Mouse (Mus musculus) limb, embryonic 10.5 days (tissue): ENCODE measurements around the gene Mzf1. TPM values are rescaled to one million over a fixed set of nuclear protein-coding genes. Genes with fewer than 3 reads are reported as not detected.
A peak's percentile ranks its signal among the peaks of the same experiment; 100 is the strongest.
"Not testable (repeated sequence)": the region's sequence is repeated elsewhere in the genome, so short reads cannot be mapped to it uniquely, and the experiment has no call there.

Experiments
- DNase-seq: peaks from one replicate; pipeline ENCODE4 v3.0.0-alpha.2; 2017; ENCODE audit warnings: low spot score
- H3K27ac ChIP-seq: fragments of 300-500 bp; sonication (generic); 2 replicates; pipeline ENCODE4 v1.5.1; 2016; ENCODE audit warnings: mild to moderate bottlenecking
- H3K27me3 ChIP-seq: fragments of 300-500 bp; sonication (generic); 2 replicates; pipeline ENCODE4 v1.6.1; 2016; ENCODE audit warnings: low read depth, mild to moderate bottlenecking; ENCODE audit not compliant: poor library complexity, severe bottlenecking
- H3K36me3 ChIP-seq: fragments of 300-500 bp; sonication (generic); 2 replicates; pipeline ENCODE4 v1.6.1; 2016; ENCODE audit warnings: mild to moderate bottlenecking, moderate library complexity
- H3K4me1 ChIP-seq: fragments of 300-500 bp; sonication (generic); 2 replicates; pipeline ENCODE4 v1.6.1; 2016
- H3K4me3 ChIP-seq: fragments of 300-500 bp; sonication (generic); 2 replicates; pipeline ENCODE4 v1.5.1; 2016; ENCODE audit warnings: mild to moderate bottlenecking, moderate library complexity
- H3K9me3 ChIP-seq: fragments of 300-500 bp; sonication (generic); replicated peaks from 2 replicates; pipeline ENCODE4 v1.6.1; 2016; ENCODE audit warnings: mild to moderate bottlenecking
- WGBS: fragments of 180-500 bp; shearing (Covaris S2); methylation state at CpG from one replicate; pipeline ENCODE4 v1.1.7; 2016; 5-methylcytosine and 5-hydroxymethylcytosine counted together
- polyA plus RNA-seq: library from polyadenylated mRNA; unstranded; fragments of >200 nt; fragmentation: Nextera tagmentation; extraction: Ambion mirVana; gene quantifications from 2 replicates; pipeline ENCODE4 v1.2.1, GENCODE M21; 2016

The Mzf1 gene
- 3.3 and 4.4 TPM in 2 replicates for polyA plus RNA-seq

- Histone ChIP-seq H3K27me3 (no peaks in the 10 kb centered on the region), H3K36me3 (no peaks in the 10 kb centered on the region), H3K9me3 (no peaks in the 10 kb centered on the region; the same call in 1 of the 2 replicates), H3K4me1 (peaks cover 8% of the 10 kb centered on the region), H3K4me3 (peak within 1 kb of the TSS; percentile 68), H3K27ac (peak within 1 kb of the TSS; percentile 93)
- DNase-seq = peak; percentile 93
- under 1% methylated on average over 41 of the region's 41 CpGs for WGBS
Observed at GRCm38 (mm10) chr7:13054287-13055010, at the start of gene Mzf1. Gene Mzf1, minus strand, starts transcription at chr7:13054764.

GRCm38 (mm10) chr7:13095073-13095472, 40.5 kb upstream of the Mzf1 start, which contains the start of gene Vmn1r85:
Gene Vmn1r85, minus strand, starts transcription at chr7:13095173.
- 70% methylated on average over 3 of the region's 3 CpGs for WGBS
- no peaks in the 10 kb centered on the region for H3K27me3 ChIP-seq
- no peak for DNase-seq
- H3K36me3 ChIP-seq = no peaks in the 10 kb centered on the region
- H3K4me3 ChIP-seq = no peak within 1 kb of the TSS
- no peaks in the 10 kb centered on the region for H3K9me3 ChIP-seq
- H3K27ac ChIP-seq = no peak within 1 kb of the TSS
- H3K4me1 ChIP-seq = no peaks in the 10 kb centered on the region

GRCm38 (mm10) chr7:13072293-13072692, 17.7 kb upstream of the Mzf1 start:
- H3K9me3 ChIP-seq = no peaks in the 10 kb centered on the region
- H3K27ac ChIP-seq = no peak overlapping the region
- WGBS = 63% methylated on average over 5 of the region's 5 CpGs
- no peaks in the 10 kb centered on the region for H3K27me3 ChIP-seq
- H3K4me3 ChIP-seq = no peak overlapping the region
- no peak for DNase-seq
- H3K4me1 ChIP-seq = no peaks in the 10 kb centered on the region
- H3K36me3 ChIP-seq = no peaks in the 10 kb centered on the region

GRCm38 (mm10) chr7:13063399-13063798, 8.8 kb upstream of the Mzf1 start:
- H3K36me3 ChIP-seq, H3K27ac ChIP-seq, H3K9me3 ChIP-seq, H3K27me3 ChIP-seq, H3K4me3 ChIP-seq, H3K4me1 ChIP-seq: not testable (repeated sequence)
- peak; percentile 20 for DNase-seq
- 49% methylated on average over 2 of the region's 2 CpGs for WGBS

- DNase-seq = no peak
- Histone ChIP-seq H3K9me3 (no peaks in the 10 kb centered on the region), H3K36me3 (no peaks in the 10 kb centered on the region), H3K27ac (no peak overlapping the region), H3K27me3 (no peaks in the 10 kb centered on the region), H3K4me3 (no peak overlapping the region), H3K4me1 (peaks cover 3% of the 10 kb centered on the region; the same call in 1 of the 2 replicates)
- 90% methylated on average over 9 of the region's 9 CpGs for WGBS
Observed at GRCm38 (mm10) chr7:13059536-13059935, 5.0 kb upstream of the Mzf1 start.

GRCm38 (mm10) chr7:13056913-13057700, 2.5 kb upstream of the Mzf1 start:
- Histone ChIP-seq H3K4me1 (peaks cover 8% of the 10 kb centered on the region), H3K4me3 (no peak overlapping the region), H3K27ac (no peak overlapping the region), H3K27me3 (no peaks in the 10 kb centered on the region), H3K36me3 (no peaks in the 10 kb centered on the region), H3K9me3 (no peaks in the 10 kb centered on the region; the same call in 1 of the 2 replicates)
- 66% methylated on average over 8 of the region's 8 CpGs for WGBS
- no peak for DNase-seq

- H3K9me3 ChIP-seq = no peaks in the 10 kb centered on the region; the same call in 1 of the 2 replicates
- H3K36me3 ChIP-seq = no peaks in the 10 kb centered on the region
- H3K4me1 ChIP-seq = peaks cover 8% of the 10 kb centered on the region
- no peak for DNase-seq
- H3K4me3 ChIP-seq = peak overlapping the region; percentile 68
- WGBS = 2% methylated on average over 15 of the region's 15 CpGs
- H3K27ac ChIP-seq = peak overlapping the region; percentile 93
- no peaks in the 10 kb centered on the region for H3K27me3 ChIP-seq
Observed at GRCm38 (mm10) chr7:13053961-13054286, 640 bp downstream of the Mzf1 start.

- Histone ChIP-seq H3K4me1 (peaks cover 8% of the 10 kb centered on the region), H3K36me3 (no peaks in the 10 kb centered on the region), H3K27me3 (no peaks in the 10 kb centered on the region), H3K4me3 (peak overlapping the region; percentile 68), H3K27ac (peak overlapping the region; percentile 93; the same call in 1 of the 2 replicates), H3K9me3 (no peaks in the 10 kb centered on the region; the same call in 1 of the 2 replicates)
- 91% methylated on average over 2 of the region's 2 CpGs for WGBS
- no peak for DNase-seq
Observed at GRCm38 (mm10) chr7:13053501-13053900, 1.1 kb downstream of the Mzf1 start.

GRCm38 (mm10) chr7:13053001-13053400, 1.6 kb downstream of the Mzf1 start:
- no peaks in the 10 kb centered on the region for H3K27me3 ChIP-seq
- peaks cover 8% of the 10 kb centered on the region for H3K4me1 ChIP-seq
- no peak overlapping the region for H3K4me3 ChIP-seq
- WGBS = 88% methylated on average over 13 of the region's 13 CpGs
- no peaks in the 10 kb centered on the region; the same call in 1 of the 2 replicates for H3K9me3 ChIP-seq
- DNase-seq = no peak
- H3K36me3 ChIP-seq = no peaks in the 10 kb centered on the region
- H3K27ac ChIP-seq = no peak overlapping the region

GRCm38 (mm10) chr7:13046084-13046483, 8.5 kb downstream of the Mzf1 start:
- Histone ChIP-seq H3K4me3 (no peak overlapping the region), H3K9me3 (peaks cover 6% of the 10 kb centered on the region), H3K27ac (no peak overlapping the region), H3K27me3 (peaks cover 47% of the 10 kb centered on the region), H3K4me1 (peaks cover 15% of the 10 kb centered on the region), H3K36me3 (no peaks in the 10 kb centered on the region)
- 18% methylated on average over 2 of the region's 2 CpGs for WGBS
- DNase-seq = peak; percentile 62

- peaks cover 15% of the 10 kb centered on the region for H3K4me1 ChIP-seq
- H3K9me3 ChIP-seq = peaks cover 6% of the 10 kb centered on the region
- peak overlapping the region; percentile 62 for H3K4me3 ChIP-seq
- WGBS = 4% methylated on average over 23 of the region's 23 CpGs
- peak overlapping the region; percentile 75 for H3K27ac ChIP-seq
- peak; percentile 37 for DNase-seq
- H3K36me3 ChIP-seq = no peaks in the 10 kb centered on the region
- peaks cover 56% of the 10 kb centered on the region for H3K27me3 ChIP-seq
Observed at GRCm38 (mm10) chr7:13044254-13044625, 10.3 kb downstream of the Mzf1 start.

- peaks cover 56% of the 10 kb centered on the region for H3K27me3 ChIP-seq
- H3K4me1 ChIP-seq = peaks cover 21% of the 10 kb centered on the region
- peak; percentile 73 for DNase-seq
- H3K9me3 ChIP-seq = peaks cover 6% of the 10 kb centered on the region
- H3K4me3 ChIP-seq = peak overlapping the region; percentile 62
- 5% methylated on average over 88 of the region's 88 CpGs for WGBS
- no peaks in the 10 kb centered on the region for H3K36me3 ChIP-seq
- H3K27ac ChIP-seq = peak overlapping the region; percentile 75
Observed at GRCm38 (mm10) chr7:13043445-13044253, 10.9 kb downstream of the Mzf1 start.
